Mouse (Mus musculus) liver, embryonic 16.5 days (tissue): ENCODE data around the gene Ifnb1. TPM values are rescaled to one million over a fixed set of nuclear protein-coding genes. Genes with fewer than 3 reads are reported as not detected.

Experiments
- ATAC-seq: fragments of 200-750 bp; cut with Nextera tagmentation; 2 replicates; pipeline ENCODE4 v1.8.0; 2017; ENCODE audit warnings: low read depth, mild to moderate bottlenecking, moderate number of reproducible peaks, moderate library complexity
- H3K27ac ChIP-seq: fragments of 300-500 bp; sonication (generic); 2 replicates; pipeline ENCODE4 v1.5.1; 2014; ENCODE audit warnings: mild to moderate bottlenecking, low read length
- H3K27me3 ChIP-seq: fragments of 300-500 bp; sonication (generic); 2 replicates; pipeline ENCODE4 v1.6.1; 2014; ENCODE audit warnings: low read depth, low read length, mixed read lengths; ENCODE audit not compliant: control insufficient read depth, insufficient read depth
- H3K36me3 ChIP-seq: fragments of 300-500 bp; sonication (generic); 2 replicates; pipeline ENCODE4 v1.6.1; 2014; ENCODE audit warnings: mild to moderate bottlenecking; ENCODE audit not compliant: control insufficient read depth, insufficient read depth
- H3K4me1 ChIP-seq: fragments of 300-500 bp; sonication (generic); 2 replicates; pipeline ENCODE4 v1.6.1; 2014; ENCODE audit warnings: low read depth, low read length, mixed read lengths; ENCODE audit not compliant: control insufficient read depth
- H3K4me2 ChIP-seq: fragments of 300-500 bp; sonication (generic); 2 replicates; pipeline ENCODE4 v1.6.1; 2014; ENCODE audit warnings: low read depth, low read length, mixed read lengths
- H3K4me3 ChIP-seq: fragments of 300-500 bp; sonication (generic); 2 replicates; pipeline ENCODE4 v1.5.1; 2014; ENCODE audit warnings: low read depth, mild to moderate bottlenecking, low read length
- H3K9ac ChIP-seq: fragments of 300-500 bp; sonication (generic); 2 replicates; pipeline ENCODE4 v1.6.1; 2014; ENCODE audit warnings: low read depth, low read length
- H3K9me3 ChIP-seq: fragments of 300-500 bp; sonication (generic); replicated peaks from 2 replicates; pipeline ENCODE4 v1.6.1; 2016; ENCODE audit warnings: low read length; ENCODE audit not compliant: control insufficient read depth
- WGBS: fragments of 180-500 bp; shearing (Covaris S2); extraction: QIAGEN DNeasy Blood & Tissue Kit; methylation state at CpG from one replicate; pipeline ENCODE4 v1.1.7; 2014; ENCODE audit not compliant: insufficient replicate concordance; 5-methylcytosine and 5-hydroxymethylcytosine counted together
- polyA plus RNA-seq: library from polyadenylated mRNA; unstranded; fragments of >200 nt; fragmentation: Nextera tagmentation; extraction: Ambion mirVana; gene quantifications from 2 replicates; pipeline ENCODE4 v1.2.1, GENCODE M21; 2015

The Ifnb1 gene
- polyA plus RNA-seq, 1 experiment from 2014 or later = not detected

DNA sequence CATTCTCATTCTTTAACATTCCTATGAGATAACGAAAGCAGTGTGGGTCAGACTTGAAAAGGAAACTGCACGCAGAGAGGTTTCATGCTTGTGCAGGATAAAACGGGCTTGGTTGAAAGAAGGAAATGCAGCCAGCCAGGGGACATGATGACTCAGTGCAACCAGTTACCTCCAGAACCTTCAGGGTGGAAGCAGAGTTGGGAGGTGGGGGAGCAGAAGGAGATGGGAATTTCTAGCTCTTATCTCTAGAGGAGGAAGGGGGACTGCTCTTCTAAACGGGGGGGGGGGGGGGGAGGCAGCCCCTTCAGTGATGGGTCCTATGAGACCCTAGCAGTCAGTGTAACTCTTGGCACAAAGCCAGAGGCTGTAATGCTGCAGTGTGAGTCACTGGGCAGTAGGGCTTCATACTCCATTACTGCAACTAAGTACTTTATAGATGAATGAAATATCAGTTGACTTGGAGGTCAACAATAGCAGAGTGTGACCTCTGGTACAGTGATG lies 6.8 kb downstream of the Ifnb1 start:
- ATAC-seq = peak; percentile 39
- no peaks in the 10 kb centered on the region for H3K36me3 ChIP-seq
- peaks cover 4% of the 10 kb centered on the region; the same call in 1 of the 2 replicates for H3K4me1 ChIP-seq
- 2% methylated on average over 4 of the region's 4 CpGs for WGBS
- no peak overlapping the region for H3K4me3 ChIP-seq
- H3K9ac ChIP-seq = no peak overlapping the region
- no peak overlapping the region for H3K27ac ChIP-seq
- no peaks in the 10 kb centered on the region for H3K27me3 ChIP-seq
- no peaks in the 10 kb centered on the region for H3K9me3 ChIP-seq
- H3K4me2 ChIP-seq = peak overlapping the region; percentile 25; the same call in 1 of the 2 replicates

DNA sequence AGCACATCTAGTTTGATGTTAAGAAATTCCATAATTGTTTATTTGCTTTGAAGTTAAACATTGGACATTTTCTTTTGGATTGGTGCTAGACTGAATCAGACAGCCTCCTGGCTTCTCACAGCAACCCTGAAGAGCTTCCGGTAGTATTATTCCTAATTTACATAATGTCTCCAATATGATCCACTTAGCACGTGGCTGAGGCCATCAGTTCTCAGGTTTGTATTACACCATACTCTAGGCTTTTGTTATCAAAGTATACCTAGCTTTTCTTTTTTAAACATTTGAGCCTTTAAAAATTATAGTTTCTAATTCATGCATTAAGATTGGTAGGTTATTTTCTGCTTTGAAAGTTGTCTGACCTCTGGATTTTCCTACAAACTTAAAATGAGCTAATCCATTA lies 7.3 kb downstream of the Ifnb1 start:
- Histone ChIP-seq H3K4me2 (peak overlapping the region; percentile 25; the same call in 1 of the 2 replicates), H3K9ac (no peak overlapping the region), H3K36me3 (no peaks in the 10 kb centered on the region), H3K27ac (no peak overlapping the region), H3K4me1 (peaks cover 4% of the 10 kb centered on the region; the same call in 1 of the 2 replicates), H3K4me3 (no peak overlapping the region), H3K27me3 (no peaks in the 10 kb centered on the region), H3K9me3 (no peaks in the 10 kb centered on the region)
- no peak for ATAC-seq
- WGBS = 26% methylated on average over 2 of the region's 2 CpGs

DNA sequence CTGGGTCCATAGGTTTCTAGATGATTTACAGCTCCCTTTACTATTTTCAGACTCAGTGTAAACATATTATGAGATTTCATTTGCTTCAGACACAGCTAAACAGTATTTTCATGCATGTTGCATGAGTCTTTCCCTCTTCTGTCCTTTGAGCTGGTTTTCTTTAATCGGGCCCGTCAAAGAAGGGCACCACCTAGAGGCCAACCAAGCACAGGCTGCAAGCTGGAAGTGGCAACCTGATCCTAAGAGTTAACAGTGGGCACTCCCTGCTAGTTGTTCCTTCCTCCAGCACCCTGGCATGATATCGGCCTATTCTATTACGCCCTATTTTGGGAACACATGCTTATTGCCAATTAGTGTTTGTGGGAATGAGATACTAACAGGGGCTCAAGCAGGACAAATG lies 8.2 kb downstream of the Ifnb1 start:
- H3K36me3 ChIP-seq = no peaks in the 10 kb centered on the region
- no peak overlapping the region for H3K4me3 ChIP-seq
- H3K4me2 ChIP-seq = no peak overlapping the region
- H3K4me1 ChIP-seq = peaks cover 4% of the 10 kb centered on the region; the same call in 1 of the 2 replicates
- H3K9ac ChIP-seq = no peak overlapping the region
- H3K9me3 ChIP-seq = no peaks in the 10 kb centered on the region
- no peaks in the 10 kb centered on the region for H3K27me3 ChIP-seq
- ATAC-seq = peak; percentile 57
- WGBS = 29% methylated on average over 4 of the region's 4 CpGs
- no peak overlapping the region for H3K27ac ChIP-seq

- ATAC-seq = peak; percentile 76
- Histone ChIP-seq H3K4me2 (no peak overlapping the region), H3K9me3 (no peaks in the 10 kb centered on the region), H3K36me3 (no peaks in the 10 kb centered on the region), H3K4me1 (peaks cover 4% of the 10 kb centered on the region; the same call in 1 of the 2 replicates), H3K4me3 (no peak overlapping the region), H3K9ac (no peak overlapping the region), H3K27me3 (no peaks in the 10 kb centered on the region), H3K27ac (no peak overlapping the region)
- 21% methylated on average over 4 of the region's 4 CpGs for WGBS
Measured at GRCm38 (mm10) chr4:88513743-88514142, 8.8 kb downstream of the Ifnb1 start.

DNA sequence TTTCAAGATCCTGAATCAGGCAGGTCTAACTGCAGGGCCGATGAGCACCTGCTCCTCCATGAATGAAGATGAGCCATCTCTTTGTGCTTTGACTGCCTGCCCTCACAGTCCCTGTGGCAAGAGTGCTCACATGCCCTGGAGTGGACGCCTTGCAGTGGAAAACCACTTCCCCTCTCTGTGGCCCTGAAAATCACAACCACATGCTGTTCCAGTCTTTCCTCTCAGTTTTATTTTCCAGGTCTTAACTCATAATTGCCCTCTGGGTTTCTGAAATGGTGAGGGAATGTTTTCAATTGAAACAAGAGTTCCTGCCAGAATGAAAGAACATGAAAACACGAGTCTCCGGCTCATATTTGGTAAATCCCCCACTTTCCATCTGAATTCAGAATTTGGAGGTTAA lies 18.8 kb downstream of the Ifnb1 start:
- Histone ChIP-seq H3K4me1 (no peaks in the 10 kb centered on the region), H3K36me3 (no peaks in the 10 kb centered on the region), H3K9me3 (no peaks in the 10 kb centered on the region), H3K4me2 (no peak overlapping the region), H3K9ac (no peak overlapping the region), H3K27me3 (no peaks in the 10 kb centered on the region), H3K27ac (no peak overlapping the region), H3K4me3 (no peak overlapping the region)
- WGBS = 58% methylated on average over 4 of the region's 4 CpGs
- no peak for ATAC-seq

- H3K9ac ChIP-seq = no peak overlapping the region
- no peaks in the 10 kb centered on the region for H3K36me3 ChIP-seq
- no peaks in the 10 kb centered on the region for H3K9me3 ChIP-seq
- no peak overlapping the region for H3K4me3 ChIP-seq
- ATAC-seq = no peak
- 47% methylated on average over 3 of the region's 3 CpGs for WGBS
- no peaks in the 10 kb centered on the region for H3K27me3 ChIP-seq
- H3K27ac ChIP-seq = no peak overlapping the region
- no peaks in the 10 kb centered on the region for H3K4me1 ChIP-seq
- H3K4me2 ChIP-seq = no peak overlapping the region
Measured at GRCm38 (mm10) chr4:88501247-88501646, 21.3 kb downstream of the Ifnb1 start.

DNA sequence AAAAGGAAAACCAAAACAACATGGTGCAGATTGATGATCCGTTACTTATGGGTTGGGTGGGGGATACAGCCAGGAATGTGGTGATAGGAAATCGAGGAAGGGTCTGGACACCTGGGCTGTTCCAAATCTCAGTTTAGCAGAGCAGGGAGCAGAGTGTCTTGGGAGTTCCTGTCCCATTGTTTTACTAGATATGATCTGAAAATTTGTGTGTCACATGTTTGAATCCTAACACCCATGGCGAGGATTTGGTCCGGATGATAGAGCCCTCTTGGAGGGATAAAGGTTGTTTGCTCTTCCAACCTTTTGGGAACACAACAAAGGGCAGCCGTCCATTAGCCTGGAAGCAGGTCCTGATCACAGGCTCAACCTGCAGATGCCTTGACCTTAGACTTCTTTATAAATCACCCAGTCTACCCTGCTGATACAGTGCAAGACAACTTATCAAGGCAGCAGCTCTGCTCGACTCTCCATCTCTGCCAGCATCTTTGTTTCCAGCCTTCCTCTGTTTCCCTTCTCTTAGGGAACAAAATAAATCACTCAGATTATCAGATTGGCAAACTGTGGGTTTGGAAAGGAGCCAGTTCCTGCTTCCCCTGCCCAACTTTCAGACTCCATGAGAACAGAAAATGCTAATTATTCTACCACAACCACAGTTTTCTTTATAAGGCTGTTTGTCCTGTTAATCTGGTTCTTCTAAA lies 26.1 kb downstream of the Ifnb1 start:
- no peak for ATAC-seq
- 36% methylated on average over 6 of the region's 6 CpGs for WGBS

GRCm38 (mm10) chr4:88489622-88490021 lies 33.0 kb downstream of the Ifnb1 start:
- H3K4me1 ChIP-seq = no peaks in the 10 kb centered on the region
- ATAC-seq = no peak
- no peaks in the 10 kb centered on the region for H3K9me3 ChIP-seq
- H3K4me3 ChIP-seq = no peak overlapping the region
- no peaks in the 10 kb centered on the region for H3K36me3 ChIP-seq
- H3K4me2 ChIP-seq = no peak overlapping the region
- WGBS = 73% methylated on average over 2 of the region's 2 CpGs
- H3K27me3 ChIP-seq = no peaks in the 10 kb centered on the region
- H3K27ac ChIP-seq = no peak overlapping the region
- no peak overlapping the region for H3K9ac ChIP-seq

More for the DNA sequence above, 26.1 kb downstream of the Ifnb1 start:
- no peaks in the 10 kb centered on the region for H3K9me3 ChIP-seq
- no peak overlapping the region for H3K4me2 ChIP-seq
- no peaks in the 10 kb centered on the region for H3K36me3 ChIP-seq
- H3K27me3 ChIP-seq = no peaks in the 10 kb centered on the region
- no peak overlapping the region for H3K9ac ChIP-seq
- no peak overlapping the region for H3K27ac ChIP-seq
- H3K4me3 ChIP-seq = no peak overlapping the region
- no peaks in the 10 kb centered on the region for H3K4me1 ChIP-seq

GRCm38 (mm10) chr4:88488107-88488506 lies 34.5 kb downstream of the Ifnb1 start:
- no peak for ATAC-seq
- Histone ChIP-seq H3K4me3 (no peak overlapping the region), H3K9me3 (no peaks in the 10 kb centered on the region), H3K4me1 (no peaks in the 10 kb centered on the region), H3K27me3 (no peaks in the 10 kb centered on the region), H3K9ac (no peak overlapping the region), H3K27ac (no peak overlapping the region), H3K36me3 (no peaks in the 10 kb centered on the region), H3K4me2 (no peak overlapping the region)
- 75% methylated on average over 3 of the region's 3 CpGs for WGBS
